Mouse (Mus musculus) spleen, adult 2 months (tissue): ENCODE results near the gene Sh3pxd2b. TPM values are rescaled to one million over a fixed set of nuclear protein-coding genes. Genes with fewer than 3 reads are reported as not detected.

ENCODE experiments used
- DNase-seq, 2 experiments: peaks; one replicate each; pipeline versions ENCODE4 v3.0.0 to v3.0.0-alpha.2; 2012 to 2021; ENCODE audit warnings: low spot score in 2 of 2, low read depth in 1 of 2
- H3K27ac ChIP-seq: fragments of 200-500 bp; 2 replicates; pipeline ENCODE4 v1.5.1; 2012; ENCODE audit warnings: low read length, inconsistent platforms; ENCODE audit not compliant: insufficient read depth
- H3K27me3 ChIP-seq: fragments of 200-500 bp; 2 replicates; pipeline ENCODE4 v1.6.1; 2012; ENCODE audit warnings: mild to moderate bottlenecking, moderate library complexity, low read length, inconsistent platforms; ENCODE audit not compliant: control insufficient read depth, insufficient read depth
- H3K36me3 ChIP-seq: fragments of 200-500 bp; 2 replicates; pipeline ENCODE4 v1.6.1; 2012; ENCODE audit warnings: mild to moderate bottlenecking, low read length, inconsistent platforms; ENCODE audit not compliant: control insufficient read depth, insufficient read depth
- H3K4me1 ChIP-seq: fragments of 200-500 bp; 2 replicates; pipeline ENCODE4 v1.6.1; 2011; ENCODE audit warnings: inconsistent platforms; ENCODE audit not compliant: control insufficient read depth, insufficient read depth, insufficient read length
- H3K4me3 ChIP-seq: fragments of 200-500 bp; 2 replicates; pipeline ENCODE4 v1.5.1; 2011; ENCODE audit warnings: mild to moderate bottlenecking, inconsistent platforms; ENCODE audit not compliant: insufficient read depth, insufficient read length; ENCODE audit errors: extremely low read depth
- CTCF ChIP-seq: fragments of 200-500 bp; IDR thresholded peaks from 2 replicates; pipeline ENCODE4 v1.5.1; 2011; ENCODE audit warnings: mild to moderate bottlenecking, inconsistent platforms; ENCODE audit not compliant: insufficient read depth, insufficient read length, insufficient replicate concordance; ENCODE audit errors: extremely low read depth
- POLR2A ChIP-seq: fragments of 200-500 bp; IDR thresholded peaks from 2 replicates; pipeline ENCODE4 v1.6.1; 2011; ENCODE audit warnings: low read depth, low read length, inconsistent platforms
- WGBS: fragments of 180-500 bp; shearing (Covaris S2); methylation state at CpG from one replicate; pipeline ENCODE4 v1.1.7; 2018; 5-methylcytosine and 5-hydroxymethylcytosine counted together
- polyA plus RNA-seq: library from polyadenylated mRNA; depleted of rRNA; stranded (reverse); fragments of >200 nt; gene quantifications from 2 replicates; pipeline ENCODE4 v1.2.3, GENCODE M21; 2012

The Sh3pxd2b gene
- polyA plus RNA-seq, 1 experiment = 2.8 TPM

GRCm38 (mm10) chr11:32302824-32303419, 44.7 kb upstream of the Sh3pxd2b start:
- 54% methylated on average over 2 of the region's 2 CpGs for WGBS
- Histone ChIP-seq H3K27ac (no peak overlapping the region), H3K36me3 (no peaks in the 10 kb centered on the region), H3K27me3 (no peaks in the 10 kb centered on the region), H3K4me3 (no peak overlapping the region), H3K4me1 (no peaks in the 10 kb centered on the region)
- no peak for DNase-seq
- no peak for TF ChIP-seq CTCF
- no peak for TF ChIP-seq POLR2A

GRCm38 (mm10) chr11:32303455-32303854, 44.2 kb upstream of the Sh3pxd2b start:
- no peak for DNase-seq
- Histone ChIP-seq H3K36me3 (no peaks in the 10 kb centered on the region), H3K4me1 (no peaks in the 10 kb centered on the region), H3K27me3 (no peaks in the 10 kb centered on the region), H3K4me3 (no peak overlapping the region), H3K27ac (no peak overlapping the region)
- TF ChIP-seq POLR2A = no peak
- TF ChIP-seq CTCF = no peak
- 68% methylated on average over 1 of the region's 1 CpGs for WGBS

DNA sequence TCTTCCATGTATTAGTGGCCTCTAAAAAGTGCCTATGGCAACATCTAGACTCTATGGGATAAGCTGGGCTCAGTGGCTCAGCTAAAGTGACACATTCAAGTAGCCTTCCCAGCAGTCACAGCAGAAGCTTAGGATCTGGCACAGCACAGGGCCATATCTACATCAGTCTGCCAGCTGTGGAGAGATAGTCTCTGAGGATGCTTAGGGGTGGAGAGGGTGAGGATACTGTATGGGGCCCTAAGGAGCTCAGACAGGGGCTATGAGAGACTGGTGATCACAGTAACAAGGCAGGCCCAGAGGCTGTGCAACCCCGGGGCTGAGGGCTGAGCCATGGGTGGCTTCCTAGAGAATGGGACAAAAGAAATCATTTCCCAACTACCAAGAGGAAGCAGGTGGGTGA, 40.6 kb upstream of the Sh3pxd2b start:
- DNase-seq = no peak
- Histone ChIP-seq H3K27me3 (no peaks in the 10 kb centered on the region), H3K4me3 (no peak overlapping the region), H3K4me1 (no peaks in the 10 kb centered on the region), H3K36me3 (no peaks in the 10 kb centered on the region), H3K27ac (no peak overlapping the region)
- TF ChIP-seq CTCF = no peak
- TF ChIP-seq POLR2A = no peak
- 93% methylated on average over 1 of the region's 1 CpGs for WGBS

DNA sequence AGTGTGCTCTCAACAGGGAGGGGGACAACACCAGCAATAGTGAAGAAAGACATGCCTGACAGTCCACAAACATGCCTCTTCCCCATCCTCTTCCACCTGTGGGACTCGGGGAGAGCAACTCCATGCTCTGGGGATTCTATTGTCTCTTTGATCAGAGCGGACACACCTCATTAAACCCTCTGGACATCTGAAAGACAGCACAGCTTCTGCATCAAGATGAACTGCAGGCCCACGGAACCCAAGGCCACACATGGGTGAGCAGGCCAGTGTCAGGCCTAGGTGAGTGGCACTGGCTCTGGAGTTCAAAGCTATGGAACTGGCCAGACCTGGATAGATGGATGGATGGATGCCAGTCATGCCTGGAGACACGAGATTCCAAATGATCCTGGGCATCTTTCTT, 38.2 kb upstream of the Sh3pxd2b start:
- no peaks in the 10 kb centered on the region for H3K27me3 ChIP-seq
- 82% methylated on average over 4 of the region's 4 CpGs for WGBS

GRCm38 (mm10) chr11:32309928-32310327, 37.7 kb upstream of the Sh3pxd2b start:
- WGBS = 62% methylated on average over 3 of the region's 3 CpGs
- no peak overlapping the region for H3K4me3 ChIP-seq
- TF ChIP-seq POLR2A = no peak
- no peak for TF ChIP-seq CTCF
- no peaks in the 10 kb centered on the region for H3K27me3 ChIP-seq
- no peaks in the 10 kb centered on the region for H3K4me1 ChIP-seq
- no peaks in the 10 kb centered on the region for H3K36me3 ChIP-seq
- no peak overlapping the region for H3K27ac ChIP-seq
- no peak for DNase-seq

More for the DNA sequence above, 38.2 kb upstream of the Sh3pxd2b start:
- no peaks in the 10 kb centered on the region for H3K4me1 ChIP-seq
- H3K36me3 ChIP-seq = no peaks in the 10 kb centered on the region
- no peak for DNase-seq
- H3K4me3 ChIP-seq = no peak overlapping the region
- no peak overlapping the region for H3K27ac ChIP-seq
- TF ChIP-seq CTCF (no peak), POLR2A (no peak)

DNA sequence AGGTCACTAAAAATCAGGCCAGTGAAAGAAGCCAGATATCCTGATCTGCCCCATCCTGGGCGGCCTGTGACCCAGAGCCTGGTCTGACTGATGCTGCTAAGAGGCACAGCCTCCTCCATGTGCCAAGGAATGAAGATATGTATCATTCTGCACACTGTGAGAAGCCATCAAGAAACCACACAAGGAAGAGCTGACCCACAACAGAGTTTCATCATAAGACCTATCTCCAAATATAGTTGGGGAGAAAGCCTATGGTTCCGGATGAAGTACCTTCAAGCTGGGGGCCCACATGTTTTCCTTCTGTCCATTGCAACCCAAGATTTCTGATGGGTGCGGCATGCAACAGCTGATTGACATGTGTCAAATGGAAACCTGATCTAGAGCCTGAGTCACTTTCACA, 31.6 kb upstream of the Sh3pxd2b start:
- TF ChIP-seq CTCF = no peak
- TF ChIP-seq POLR2A = no peak
- 87% methylated on average over 3 of the region's 3 CpGs for WGBS
- no peak overlapping the region for H3K27ac ChIP-seq
- no peaks in the 10 kb centered on the region for H3K4me1 ChIP-seq
- no peaks in the 10 kb centered on the region for H3K36me3 ChIP-seq
- no peak for DNase-seq
- H3K4me3 ChIP-seq = no peak overlapping the region
- no peaks in the 10 kb centered on the region for H3K27me3 ChIP-seq

- no peak for TF ChIP-seq CTCF
- no peak for TF ChIP-seq POLR2A
- Histone ChIP-seq H3K27me3 (no peaks in the 10 kb centered on the region), H3K4me3 (no peak overlapping the region), H3K27ac (no peak overlapping the region), H3K4me1 (no peaks in the 10 kb centered on the region), H3K36me3 (no peaks in the 10 kb centered on the region)
- 63% methylated on average over 11 of the region's 11 CpGs for WGBS
- DNase-seq = no peak
These were observed 27.0 kb upstream of the Sh3pxd2b start for GRCm38 (mm10) chr11:32320507-32321195.
